Mouse (Mus musculus): ENCODE data around the gene Nim1k. TPM values are rescaled to one million over a fixed set of nuclear protein-coding genes. Genes with fewer than 3 reads are reported as not detected.

The Nim1k gene
- 1.7 and 1.8 TPM in 2 replicates for polyA plus RNA-seq (2015; fragmentation: Nextera tagmentation; extraction: Ambion mirVana)

GRCm38 (mm10) chr13:119755681-119756471, at the start of gene Nim1k:
Gene Nim1k (minus strand): TSS chr13:119755882.
- ATAC-seq (ENCODE audit: insufficient number of reproducible peaks, low FRiP score, low TSS enrichment, low read depth) = peak; percentile 87
- Histone ChIP-seq H3K4me1 (peaks cover 19% of the 10 kb centered on the region), H3K36me3 (no peaks in the 10 kb centered on the region; the same call in 1 of the 2 replicates), H3K4me2 (replicated peaks) (peak within 1 kb of the TSS; percentile 80), H3K4me3 (replicated peaks) (peak within 1 kb of the TSS; percentile 54), H3K27me3 (no peaks in the 10 kb centered on the region), H3K9ac (peak within 1 kb of the TSS; percentile 36), H3K27ac (replicated peaks) (peak within 1 kb of the TSS; percentile 65), H3K9me3 (replicated peaks) (no peaks in the 10 kb centered on the region)
- WGBS = under 1% methylated on average over 43 of the region's 43 CpGs

- Histone ChIP-seq H3K4me1 (no peaks in the 10 kb centered on the region), H3K27ac (replicated peaks) (no peak overlapping the region), H3K27me3 (no peaks in the 10 kb centered on the region), H3K9ac (no peak overlapping the region), H3K4me3 (replicated peaks) (no peak overlapping the region), H3K36me3 (no peaks in the 10 kb centered on the region), H3K9me3 (replicated peaks) (no peaks in the 10 kb centered on the region), H3K4me2 (replicated peaks) (no peak overlapping the region)
- WGBS = 67% methylated on average over 4 of the region's 4 CpGs
- ATAC-seq (ENCODE audit: insufficient number of reproducible peaks, low FRiP score, low TSS enrichment, low read depth) = no peak
These were observed 42.0 kb upstream of the Nim1k start for GRCm38 (mm10) chr13:119797656-119798055.

- Histone ChIP-seq H3K27ac (replicated peaks) (no peak overlapping the region), H3K9ac (no peak overlapping the region), H3K27me3 (no peaks in the 10 kb centered on the region), H3K4me1 (peaks cover 19% of the 10 kb centered on the region), H3K9me3 (replicated peaks) (no peaks in the 10 kb centered on the region), H3K4me2 (replicated peaks) (no peak overlapping the region), H3K4me3 (replicated peaks) (no peak overlapping the region), H3K36me3 (no peaks in the 10 kb centered on the region)
- no peak for ATAC-seq (ENCODE audit: insufficient number of reproducible peaks, low FRiP score, low TSS enrichment, low read depth)
- WGBS = 84% methylated on average over 5 of the region's 5 CpGs
These were observed 37.2 kb upstream of the Nim1k start for GRCm38 (mm10) chr13:119792791-119793404.

- Histone ChIP-seq H3K27ac (replicated peaks) (peak overlapping the region; percentile 98), H3K9me3 (replicated peaks) (no peaks in the 10 kb centered on the region), H3K4me1 (peaks cover 19% of the 10 kb centered on the region), H3K4me2 (replicated peaks) (peak overlapping the region; percentile 90), H3K4me3 (replicated peaks) (peak overlapping the region; percentile 86), H3K27me3 (no peaks in the 10 kb centered on the region), H3K9ac (peak overlapping the region; percentile 91), H3K36me3 (peaks cover 10% of the 10 kb centered on the region)
- no peak for ATAC-seq (ENCODE audit: insufficient number of reproducible peaks, low FRiP score, low TSS enrichment, low read depth)
- 2% methylated on average over 18 of the region's 18 CpGs for WGBS
These were observed 36.0 kb upstream of the Nim1k start for GRCm38 (mm10) chr13:119791580-119792135.

- Histone ChIP-seq H3K36me3 (peaks cover 13% of the 10 kb centered on the region), H3K27ac (replicated peaks) (peak within 1 kb of the TSS; percentile 98), H3K4me3 (replicated peaks) (peak within 1 kb of the TSS; percentile 86), H3K9ac (peak within 1 kb of the TSS; percentile 91), H3K4me1 (peaks cover 19% of the 10 kb centered on the region), H3K4me2 (replicated peaks) (peak within 1 kb of the TSS; percentile 90), H3K9me3 (replicated peaks) (no peaks in the 10 kb centered on the region), H3K27me3 (no peaks in the 10 kb centered on the region)
- under 1% methylated on average over 71 of the region's 86 CpGs for WGBS
- ATAC-seq (ENCODE audit: insufficient number of reproducible peaks, low FRiP score, low TSS enrichment, low read depth) = peak; percentile 98
These were observed 35.3 kb upstream of the Nim1k start, which contains the start of gene Zfp131 for GRCm38 (mm10) chr13:119790761-119791579. Gene Zfp131 (minus strand): TSS chr13:119790889.

- Histone ChIP-seq H3K27me3 (no peaks in the 10 kb centered on the region), H3K4me2 (replicated peaks) (peak overlapping the region; percentile 56), H3K27ac (replicated peaks) (peak overlapping the region; percentile 97), H3K4me1 (peaks cover 19% of the 10 kb centered on the region), H3K9me3 (replicated peaks) (no peaks in the 10 kb centered on the region), H3K9ac (peak overlapping the region; percentile 91), H3K4me3 (replicated peaks) (peak overlapping the region; percentile 86), H3K36me3 (peaks cover 21% of the 10 kb centered on the region)
- under 1% methylated on average over 61 of the region's 66 CpGs for WGBS
- peak; percentile 75 for ATAC-seq (ENCODE audit: insufficient number of reproducible peaks, low FRiP score, low TSS enrichment, low read depth)
These were observed 34.4 kb upstream of the Nim1k start for GRCm38 (mm10) chr13:119789851-119790717.

GRCm38 (mm10) chr13:119783581-119783980, 27.9 kb upstream of the Nim1k start:
- Histone ChIP-seq H3K4me2 (replicated peaks) (no peak overlapping the region), H3K4me1 (0 out of 2 replicates have a peak, but pooled peaks cover under 1% of the 10 kb centered on the region), H3K27ac (replicated peaks) (no peak overlapping the region), H3K27me3 (no peaks in the 10 kb centered on the region), H3K9ac (no peak overlapping the region), H3K9me3 (replicated peaks) (no peaks in the 10 kb centered on the region), H3K36me3 (peaks cover 71% of the 10 kb centered on the region), H3K4me3 (replicated peaks) (no peak overlapping the region)
- WGBS = 85% methylated on average over 4 of the region's 4 CpGs
- no peak for ATAC-seq (ENCODE audit: insufficient number of reproducible peaks, low FRiP score, low TSS enrichment, low read depth)

- H3K27ac ChIP-seq (replicated peaks) = no peak overlapping the region
- H3K9me3 ChIP-seq (replicated peaks) = no peaks in the 10 kb centered on the region
- no peak for ATAC-seq (ENCODE audit: insufficient number of reproducible peaks, low FRiP score, low TSS enrichment, low read depth)
- H3K27me3 ChIP-seq = no peaks in the 10 kb centered on the region
- no peak overlapping the region for H3K9ac ChIP-seq
- WGBS = 57% methylated on average over 6 of the region's 6 CpGs
- no peak overlapping the region for H3K4me2 ChIP-seq (replicated peaks)
- no peak overlapping the region for H3K4me3 ChIP-seq (replicated peaks)
- H3K4me1 ChIP-seq = no peaks in the 10 kb centered on the region
- H3K36me3 ChIP-seq = peaks cover 74% of the 10 kb centered on the region
These were observed 12.9 kb upstream of the Nim1k start for GRCm38 (mm10) chr13:119768541-119768940.

GRCm38 (mm10) chr13:119766480-119766879, 10.8 kb upstream of the Nim1k start:
- Histone ChIP-seq H3K4me1 (no peaks in the 10 kb centered on the region), H3K4me2 (replicated peaks) (no peak overlapping the region), H3K4me3 (replicated peaks) (no peak overlapping the region), H3K27ac (replicated peaks) (no peak overlapping the region), H3K9ac (no peak overlapping the region), H3K36me3 (peaks cover 64% of the 10 kb centered on the region), H3K27me3 (no peaks in the 10 kb centered on the region), H3K9me3 (replicated peaks) (no peaks in the 10 kb centered on the region)
- no peak for ATAC-seq (ENCODE audit: insufficient number of reproducible peaks, low FRiP score, low TSS enrichment, low read depth)
- WGBS = 90% methylated on average over 7 of the region's 7 CpGs

- H3K27me3 ChIP-seq = no peaks in the 10 kb centered on the region
- peaks cover 19% of the 10 kb centered on the region for H3K4me1 ChIP-seq
- 23% methylated on average over 5 of the region's 5 CpGs for WGBS
- H3K9ac ChIP-seq = no peak overlapping the region
- no peaks in the 10 kb centered on the region for H3K9me3 ChIP-seq (replicated peaks)
- H3K27ac ChIP-seq (replicated peaks) = no peak overlapping the region
- H3K36me3 ChIP-seq = peaks cover 8% of the 10 kb centered on the region; the same call in 1 of the 2 replicates
- no peak for ATAC-seq (ENCODE audit: insufficient number of reproducible peaks, low FRiP score, low TSS enrichment, low read depth)
- H3K4me2 ChIP-seq (replicated peaks) = peak overlapping the region; percentile 80; the same call in 1 of the 2 replicates
- no peak overlapping the region for H3K4me3 ChIP-seq (replicated peaks)
These were observed 1.1 kb upstream of the Nim1k start for GRCm38 (mm10) chr13:119756831-119757230.

Data from embryonic facial prominence, embryonic 15.5 days (tissue).